Mouse (Mus musculus) cortical plate, adult 2 months (tissue): Measurements from ENCODE around the gene Elmsan1.

ENCODE experiments used
- CTCF ChIP-seq: fragments of 200-500 bp; IDR thresholded peaks from 2 replicates; pipeline ENCODE4 v1.5.1; 2011; ENCODE audit warnings: mild to moderate bottlenecking, control low read depth, low read length; ENCODE audit not compliant: insufficient read depth; ENCODE audit errors: extremely low read depth
- POLR2A ChIP-seq: fragments of 200-500 bp; IDR thresholded peaks from 2 replicates; pipeline ENCODE4 v1.6.1; 2011; ENCODE audit warnings: mild to moderate bottlenecking, low read length, control low read depth; ENCODE audit not compliant: insufficient read depth; ENCODE audit errors: extremely low read depth

DNA sequence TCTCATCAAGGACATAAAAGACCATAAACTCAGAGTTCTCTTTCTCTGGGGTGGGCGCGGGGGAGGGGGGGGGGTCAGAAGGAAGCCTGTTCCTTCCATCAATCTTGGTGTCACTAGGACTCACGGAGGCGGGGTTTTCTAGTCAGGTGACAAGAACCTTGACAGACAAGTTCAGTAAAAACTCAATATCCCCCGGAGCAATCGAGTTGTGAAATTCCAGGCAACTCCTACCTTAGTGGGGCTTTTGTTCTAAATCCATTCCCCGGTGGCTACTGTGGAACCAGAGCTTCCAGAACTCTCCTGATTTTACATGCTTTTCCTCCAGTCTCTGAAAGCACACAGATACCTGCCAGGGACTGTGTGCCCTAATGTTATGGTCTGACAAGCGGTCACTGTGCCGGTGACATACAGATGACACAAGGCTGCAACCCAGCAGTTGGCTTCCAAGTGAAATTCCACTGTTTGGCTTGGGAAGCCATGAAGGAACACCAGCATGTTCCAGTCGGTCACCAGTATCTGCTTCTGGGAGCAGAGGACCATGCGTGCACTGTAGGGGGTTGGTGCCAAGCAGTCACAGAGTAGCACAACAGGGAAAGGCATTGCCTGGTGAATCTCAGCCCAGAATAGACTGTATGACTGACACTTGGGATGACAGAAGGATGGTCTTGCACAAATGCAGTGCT lies 2.8 kb downstream of the Elmsan1 start:
- no peak for TF ChIP-seq POLR2A
- no peak for TF ChIP-seq CTCF
